Mouse (Mus musculus): ENCODE results near the gene Slc37a2.

Gene Slc37a2

DNA sequence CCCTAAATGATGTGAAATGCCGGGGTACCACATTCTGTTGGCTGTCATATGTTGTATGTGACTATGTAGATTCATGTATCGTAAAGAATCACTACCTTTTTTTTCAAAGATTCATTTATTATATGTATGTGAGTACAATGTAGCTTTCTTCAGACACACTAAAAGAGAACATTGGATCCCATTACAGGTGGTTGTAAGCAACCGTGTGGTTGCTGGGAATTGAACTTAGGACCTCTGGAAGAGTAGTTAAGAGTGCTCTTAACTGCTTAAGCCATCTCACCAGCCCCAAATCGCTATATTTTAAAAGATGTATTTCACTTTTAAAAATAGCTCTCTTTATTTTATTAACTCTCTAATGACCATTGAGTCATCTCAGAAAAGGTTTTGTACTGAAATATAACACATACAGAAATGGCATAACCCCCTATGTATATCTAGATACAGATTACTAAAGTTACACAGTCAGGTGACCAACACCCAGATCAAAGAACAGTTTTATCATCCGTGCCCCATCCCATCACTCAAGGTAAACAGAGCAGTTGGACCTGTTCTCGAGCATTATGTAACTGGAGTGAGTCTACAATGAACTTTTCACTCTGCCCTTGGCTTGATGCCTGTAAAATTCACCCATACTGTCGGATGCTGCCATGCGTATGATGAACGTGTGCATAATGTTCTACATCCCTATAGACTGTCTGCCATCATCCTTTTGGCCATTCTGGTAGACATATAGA is 41.0 kb downstream of the Slc37a2 start:
- DNase-seq (ENCODE audit: low spot score in 2 of 2) = no peak

DNA sequence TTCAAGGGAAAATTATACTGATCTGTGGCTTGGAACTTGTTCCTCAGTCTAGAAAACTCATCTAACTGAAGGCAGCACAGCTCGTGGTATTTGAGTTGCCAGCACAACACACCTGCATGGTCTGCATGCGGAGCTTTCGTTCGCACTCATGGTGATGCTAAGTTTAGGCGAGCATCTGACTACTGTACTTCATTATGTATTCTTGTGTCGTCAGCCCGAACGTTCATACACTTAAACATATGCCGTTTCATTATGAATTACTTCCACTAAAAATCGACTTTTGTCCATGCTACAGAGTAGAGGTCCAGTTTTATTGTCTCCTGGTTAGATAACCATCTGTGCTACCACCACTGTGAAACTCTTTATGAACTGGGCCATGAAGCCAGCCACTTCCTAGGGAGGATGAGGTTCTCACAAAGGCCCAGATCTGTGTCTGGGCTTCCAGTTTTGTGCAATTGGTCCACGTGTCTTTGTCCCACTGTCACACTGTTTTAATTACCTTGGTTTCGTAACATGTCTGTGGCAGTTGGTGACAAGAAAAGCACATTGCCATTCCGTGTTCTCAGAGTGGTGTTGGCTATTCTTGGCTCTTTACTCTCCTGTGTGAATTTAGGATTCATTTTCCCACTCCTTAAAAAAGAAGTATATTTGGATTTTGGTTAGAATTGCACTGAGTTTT is 42.3 kb downstream of the Slc37a2 start:
- peak; percentile 58 to 59 for DNase-seq (ENCODE audit: low spot score in 2 of 2)

DNA sequence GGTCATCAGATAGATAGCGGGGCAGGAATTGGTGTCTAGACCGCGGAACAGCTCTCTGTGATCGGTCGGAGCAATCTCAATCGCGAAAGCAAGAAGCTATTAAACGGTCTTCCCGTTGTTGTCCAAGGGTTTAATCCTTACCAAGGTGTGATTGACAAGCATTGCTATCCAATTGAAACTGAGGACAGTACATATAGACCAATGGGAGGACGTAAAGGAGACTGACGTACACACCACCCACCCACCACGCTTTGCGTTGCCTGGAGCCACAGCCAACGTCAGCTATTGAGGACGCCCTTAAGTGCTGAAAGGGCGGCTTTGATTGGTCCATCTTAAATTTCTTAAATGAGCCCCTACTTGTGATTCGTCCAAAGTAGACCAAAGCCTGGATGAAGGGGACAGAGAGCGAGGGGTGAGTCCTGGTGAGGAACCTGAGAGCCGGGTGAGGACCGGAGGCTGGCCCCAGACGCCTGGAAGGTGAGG is 47.6 kb downstream of the Slc37a2 start, which contains the start of gene Tmem218:
Gene Tmem218 (plus strand): TSS at position 295 of the 483 bp plus-strand sequence.
- peak; percentile 95 to 99 for DNase-seq (ENCODE audit: low spot score in 2 of 2)

DNA sequence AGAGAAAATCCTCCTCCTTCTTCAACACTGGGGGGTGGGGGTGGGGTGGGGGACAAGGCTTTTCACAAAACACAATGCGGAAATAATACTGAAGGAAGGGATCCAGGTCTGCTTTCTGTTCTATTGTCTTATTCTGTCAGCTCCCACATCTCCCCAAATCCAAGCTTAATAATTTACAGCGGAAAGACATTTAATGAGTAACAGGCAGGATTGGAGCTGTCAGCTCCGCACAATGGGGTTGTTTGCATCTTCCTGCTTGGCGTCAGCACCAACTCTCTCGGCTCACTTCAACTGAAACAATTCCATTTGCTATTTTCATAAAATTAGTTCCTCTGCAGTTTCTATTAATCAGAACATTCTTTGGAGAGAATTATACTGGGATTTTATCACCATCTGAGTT is 51.7 kb downstream of the Slc37a2 start:
- no peak for DNase-seq (ENCODE audit: low spot score in 2 of 2)

DNA sequence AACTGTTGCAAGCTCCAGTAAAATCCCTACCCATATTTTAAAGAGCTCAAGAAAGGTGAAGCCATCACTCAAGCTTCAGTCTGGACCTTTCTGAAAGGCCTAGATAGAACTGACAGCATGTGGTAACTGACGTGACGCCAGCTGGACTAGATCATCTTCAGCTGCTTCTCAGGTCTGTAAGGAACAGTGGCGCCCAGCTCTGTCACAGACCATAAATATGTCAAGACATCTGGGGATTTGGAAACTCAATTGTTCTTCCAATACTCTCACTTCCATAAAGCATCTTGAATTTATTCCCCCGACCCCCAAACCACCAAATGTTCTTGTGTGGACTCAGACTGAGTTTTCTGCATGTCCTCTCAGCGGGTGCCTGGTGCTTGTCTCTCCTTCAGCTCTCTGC is 55.1 kb downstream of the Slc37a2 start:
- no peak for DNase-seq (ENCODE audit: low spot score in 2 of 2)

DNA sequence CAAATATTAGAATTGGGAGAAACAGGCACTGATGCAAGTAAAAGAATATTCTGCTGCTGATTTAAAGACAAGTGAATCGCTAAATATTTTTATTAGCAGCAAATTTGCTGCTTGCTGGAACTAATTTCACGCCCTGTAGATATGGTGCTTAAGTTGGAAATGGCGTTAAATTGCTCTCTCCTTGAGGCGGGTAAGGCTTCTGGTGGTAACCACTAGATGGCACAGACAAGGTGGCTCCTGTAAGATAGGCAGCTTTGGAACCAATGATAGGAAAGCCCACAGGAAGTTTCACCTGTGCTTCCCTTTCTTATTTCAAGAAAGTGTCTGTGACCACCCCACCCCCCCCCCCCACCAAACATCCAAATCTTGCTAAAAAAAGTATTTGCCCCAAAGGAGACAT is 58.5 kb downstream of the Slc37a2 start:
- no peak for DNase-seq (ENCODE audit: low spot score in 2 of 2)

DNA sequence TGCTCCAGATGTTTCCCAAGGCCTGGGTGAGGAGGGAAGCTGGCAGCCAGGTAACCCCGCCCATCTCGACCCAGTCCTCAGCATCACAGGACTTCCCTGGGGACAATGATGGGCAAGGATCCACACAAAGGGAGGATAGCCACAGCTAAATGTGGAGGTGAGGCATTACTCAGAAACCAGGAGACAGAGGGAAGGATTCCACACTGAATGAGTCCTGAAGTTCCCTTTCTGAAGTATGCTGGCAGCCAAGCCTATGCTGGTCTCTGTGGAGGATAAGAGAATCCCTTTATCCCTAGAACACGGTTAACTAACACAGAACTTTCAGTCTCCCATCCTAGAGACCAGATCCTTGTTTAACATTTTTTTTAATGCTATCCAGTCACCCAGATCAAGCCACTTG is 67.5 kb downstream of the Slc37a2 start:
- DNase-seq (ENCODE audit: low spot score in 2 of 2) = no peak

DNA sequence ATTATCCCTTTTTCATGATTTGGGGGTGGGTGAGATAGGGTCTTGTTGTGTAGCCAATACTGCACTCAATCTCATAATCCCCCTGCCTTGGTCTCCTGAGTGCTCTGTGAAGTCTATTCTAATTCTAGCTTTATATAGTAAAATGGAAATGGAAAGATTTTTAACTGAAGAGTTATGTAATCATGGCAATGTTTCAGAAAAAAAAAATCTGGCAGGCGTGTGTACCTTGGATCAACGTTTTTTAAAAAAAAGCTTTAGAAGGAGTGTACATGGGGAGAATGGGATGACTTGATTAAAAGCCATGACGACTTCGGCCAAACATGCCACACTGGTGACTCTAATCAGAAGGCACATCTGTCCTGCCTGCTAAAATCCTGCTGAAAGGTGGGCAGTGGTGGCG is 68.1 kb downstream of the Slc37a2 start:
- no peak for DNase-seq (ENCODE audit: low spot score in 2 of 2)

DNA sequence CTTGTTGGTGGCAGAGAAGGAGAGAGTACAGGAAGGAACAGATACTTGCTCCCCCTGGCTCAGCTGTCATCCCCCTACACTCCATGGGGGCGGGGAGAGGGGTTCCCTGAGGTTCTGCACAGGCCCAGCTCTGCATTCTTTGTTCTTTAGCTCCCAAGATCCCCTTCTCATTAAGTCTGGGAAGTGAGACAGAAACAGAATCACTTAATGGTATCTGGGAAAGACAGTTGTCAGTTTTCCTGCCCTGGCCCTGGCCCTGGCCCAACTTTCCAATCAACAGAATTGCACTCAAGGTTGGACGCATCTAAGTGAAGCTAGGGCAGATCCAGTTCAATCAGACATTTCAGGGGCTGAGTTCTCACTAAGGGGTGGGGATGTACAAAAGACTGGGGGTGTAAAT is 72.4 kb downstream of the Slc37a2 start:
- DNase-seq (ENCODE audit: low spot score in 2 of 2) = no peak

DNA sequence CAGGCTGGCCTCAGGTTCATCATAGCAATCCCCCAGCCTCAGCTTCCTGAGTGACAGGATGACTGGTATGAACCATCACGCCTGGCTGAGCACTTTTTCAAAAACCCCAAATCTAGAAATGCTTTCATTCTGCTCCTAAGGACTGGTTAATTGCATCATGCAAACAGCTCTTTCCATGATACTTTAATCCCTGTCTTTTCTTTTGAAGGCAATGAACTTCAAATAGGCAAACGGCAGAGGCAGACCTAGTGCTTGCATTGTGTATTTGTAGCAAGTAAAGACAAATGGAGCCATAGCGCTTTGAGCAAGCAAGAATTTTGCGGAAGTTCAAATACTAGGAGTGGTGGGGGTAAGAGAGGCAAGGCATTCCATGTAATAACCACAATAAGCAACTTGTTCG is 73.9 kb downstream of the Slc37a2 start:
- DNase-seq (ENCODE audit: low spot score in 2 of 2) = no peak

DNA sequence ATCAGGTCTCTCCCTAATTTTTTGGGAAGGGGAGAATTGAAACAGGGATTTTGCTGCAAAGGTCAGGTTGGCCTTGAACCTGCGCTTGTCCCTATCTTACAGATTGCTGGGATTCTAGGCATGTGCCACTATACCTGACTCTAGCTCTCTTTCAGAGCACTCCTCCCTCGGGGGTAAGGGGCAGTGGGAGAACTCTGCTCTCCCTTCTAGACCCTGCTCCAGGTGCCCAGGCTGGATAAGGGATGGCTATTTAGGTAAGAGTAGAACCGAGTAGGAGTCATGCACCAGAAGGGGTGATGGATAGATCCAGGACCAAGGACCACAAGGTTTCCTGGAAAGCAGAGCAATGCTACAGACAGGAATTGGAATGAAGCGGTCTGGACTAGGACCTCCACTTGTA is 75.9 kb downstream of the Slc37a2 start:
- no peak for DNase-seq (ENCODE audit: low spot score in 2 of 2)

DNA sequence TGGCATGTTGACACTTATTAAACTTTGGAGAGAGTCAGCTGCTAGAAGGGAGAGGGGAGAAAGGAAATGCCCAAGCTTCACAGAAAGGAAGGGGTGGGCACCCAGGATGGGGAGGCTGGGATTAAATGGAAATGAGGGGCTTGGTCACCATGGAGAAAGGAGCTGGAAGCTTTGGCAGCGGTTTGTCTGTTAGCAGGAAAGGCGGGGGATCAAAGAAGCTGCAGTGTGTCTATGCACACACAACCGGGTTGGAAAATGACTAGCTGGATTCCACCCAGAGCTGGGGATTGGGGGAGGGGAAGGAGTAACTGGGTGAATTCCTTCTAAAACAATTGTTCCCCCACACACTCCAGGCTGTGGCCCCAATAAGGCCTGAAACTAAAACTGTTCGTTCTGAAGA is 76.6 kb downstream of the Slc37a2 start:
- DNase-seq (ENCODE audit: low spot score in 2 of 2) = peak in 1 of 2 experiments; percentile 20
